ENCODE assay signal across 28 mouse cellular contexts in the genomic region with DNA sequence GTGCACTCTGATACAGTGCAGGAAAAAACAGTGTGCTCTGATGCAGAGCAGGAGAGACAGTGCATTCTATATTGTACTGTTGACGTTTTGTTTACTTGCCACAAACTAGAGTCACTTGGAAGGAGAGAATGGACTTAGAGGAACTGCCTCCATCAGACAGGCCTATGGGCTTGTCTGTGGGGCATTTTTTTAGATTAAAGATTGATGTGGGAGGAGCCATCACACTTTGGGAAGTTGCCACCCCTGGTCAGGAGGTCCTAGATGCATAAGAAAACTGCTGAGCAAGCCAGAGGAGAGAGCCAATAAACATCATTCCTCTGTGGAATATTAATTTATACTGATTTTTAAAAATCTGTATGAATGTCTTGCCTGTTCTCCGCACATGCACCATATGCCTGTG.
"Had no signal": no experiment of that assay in that cellular context is flagged by ENCODE, and none has a peak within 500 bp of the region (broad histone marks: within the 10 kb centered on the region; RNA-seq: fewer than 3 reads in every experiment).

No protein-coding gene starts in this region.

- H3K36me3 ChIP-seq: heart, embryonic 10.5 days; heart, embryonic 12.5 days; hindbrain, embryonic 10.5 days; hindbrain, embryonic 12.5 days; intestine, embryonic 15.5 days; kidney, embryonic 15.5 days; limb, embryonic 10.5 days; limb, embryonic 12.5 days; liver, embryonic 13.5 days had no signal

- H3K27me3 ChIP-seq: heart, embryonic 12.5 days; hindbrain, embryonic 12.5 days; intestine, embryonic 15.5 days; kidney, embryonic 15.5 days; limb, embryonic 12.5 days; liver, embryonic 13.5 days had no signal

- H3K4me3 ChIP-seq: gastrocnemius, adult 2 months; heart, embryonic 10.5 days; heart, embryonic 12.5 days; hindbrain, embryonic 10.5 days; hindbrain, embryonic 12.5 days; intestine, embryonic 15.5 days; kidney, embryonic 15.5 days; layer of hippocampus, adult 2 months; left cerebral cortex, adult 2 months; limb, embryonic 10.5 days; limb, embryonic 12.5 days; liver, embryonic 13.5 days had no signal

- H3K9ac ChIP-seq: heart, embryonic 12.5 days; hindbrain, embryonic 12.5 days; hindbrain, embryonic 14.5 days; intestine, embryonic 15.5 days; kidney, embryonic 15.5 days; limb, embryonic 12.5 days; liver, embryonic 13.5 days had no signal

- H3K27ac ChIP-seq: gastrocnemius, adult 2 months; heart, embryonic 10.5 days; hindbrain, embryonic 10.5 days; hindbrain, embryonic 12.5 days; hindbrain, embryonic 14.5 days; intestine, embryonic 15.5 days; kidney, embryonic 15.5 days; kidney, postnatal 0 days; layer of hippocampus, adult 2 months; left cerebral cortex, adult 2 months; limb, embryonic 10.5 days; limb, embryonic 12.5 days; liver, embryonic 13.5 days had no signal

- ATAC-seq: hindbrain, embryonic 16.5 days; inflammation-experienced regulatory T-cells, adult 6 months; intestine, embryonic 15.5 days; intestine, postnatal 0 days had no signal

- H3K9me3 ChIP-seq: heart, embryonic 10.5 days; hindbrain, embryonic 10.5 days; hindbrain, embryonic 12.5 days; intestine, embryonic 15.5 days; limb, embryonic 10.5 days; liver, embryonic 13.5 days had no signal

- DNase-seq: gastrocnemius, adult 2 months; gastrocnemius, postnatal 10 days; gastrocnemius, postnatal 25 days; heart, adult 18-20 months; heart, postnatal 10 days; heart, postnatal 4 days; kidney, adult 18-20 months; kidney, adult 9 months; kidney, postnatal 25 days; kidney, postnatal 4 days; liver; liver, embryonic 13.5 days had no signal

- H3K4me1 ChIP-seq: hindbrain, embryonic 10.5 days; hindbrain, embryonic 12.5 days; limb, embryonic 10.5 days; limb, embryonic 12.5 days had no signal

- H3K4me2 ChIP-seq: heart, embryonic 12.5 days; hindbrain, embryonic 12.5 days; hindbrain, embryonic 14.5 days; intestine, embryonic 15.5 days; kidney, embryonic 15.5 days; limb, embryonic 12.5 days; liver, embryonic 11.5 days; liver, embryonic 13.5 days had no signal
